Mouse (Mus musculus): Measurements from ENCODE around the gene Ano1.
A peak's percentile ranks its signal among the peaks of the same experiment; 100 is the strongest.

Ano1 gene

DNA sequence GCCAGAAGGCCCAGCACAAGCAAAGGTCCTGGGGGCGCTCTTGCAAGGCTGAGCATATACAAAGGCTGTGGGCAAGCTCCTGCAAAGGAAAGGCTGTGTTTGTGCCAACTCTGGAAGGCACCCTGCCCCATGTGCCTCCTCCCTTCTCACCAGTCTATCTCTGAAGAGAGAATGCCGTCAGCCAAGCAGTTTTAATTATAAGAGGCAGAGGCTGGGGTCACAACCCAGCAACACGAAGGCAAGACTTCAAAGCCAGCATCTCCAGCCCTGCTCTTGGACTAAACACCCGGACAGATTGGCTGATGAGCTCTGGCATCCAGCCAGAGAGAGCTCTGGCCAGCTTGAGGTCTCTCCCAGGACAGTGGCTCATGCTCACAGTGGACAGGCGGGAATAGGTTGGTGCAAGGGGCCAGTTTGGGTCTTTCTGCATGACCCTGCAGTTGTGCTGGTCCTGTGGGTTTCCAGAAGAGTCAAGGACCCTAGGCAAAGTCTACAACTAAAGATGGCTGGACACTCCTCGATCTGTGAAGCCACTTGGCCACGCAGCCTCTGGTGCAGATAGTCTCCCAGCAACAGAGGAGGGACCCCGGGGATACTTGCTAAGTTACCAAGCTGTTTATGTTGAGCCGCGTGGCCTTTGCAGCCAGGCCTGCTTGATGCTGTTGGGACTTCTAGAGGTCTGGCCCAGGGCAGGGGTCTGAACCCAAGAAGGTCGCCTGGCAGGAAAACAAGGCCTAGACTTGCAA is 12.9 kb upstream of the Ano1 start:
- no peak for DNase-seq (ENCODE audit: low spot score)

DNA sequence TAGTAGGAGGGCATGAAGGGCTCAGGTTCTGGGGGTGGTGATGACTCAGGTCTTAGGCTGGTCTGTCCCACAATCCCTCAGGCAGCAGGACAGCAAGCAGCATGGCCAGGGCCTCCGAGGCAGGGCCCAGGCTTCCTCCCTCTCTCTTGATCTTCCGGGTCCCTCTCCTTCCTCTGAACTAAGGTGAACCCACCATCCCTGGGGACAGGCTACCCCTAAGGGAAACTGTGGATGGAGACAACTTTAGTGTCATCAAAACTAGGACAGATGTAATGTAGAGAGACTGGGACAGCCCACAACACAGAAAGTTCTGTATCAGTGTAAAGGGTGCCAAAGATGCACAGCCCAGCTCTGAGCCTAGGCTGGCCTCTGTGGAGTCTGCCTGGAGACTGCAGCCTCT is 12.2 kb upstream of the Ano1 start:
- no peak for DNase-seq (ENCODE audit: low spot score)

DNA sequence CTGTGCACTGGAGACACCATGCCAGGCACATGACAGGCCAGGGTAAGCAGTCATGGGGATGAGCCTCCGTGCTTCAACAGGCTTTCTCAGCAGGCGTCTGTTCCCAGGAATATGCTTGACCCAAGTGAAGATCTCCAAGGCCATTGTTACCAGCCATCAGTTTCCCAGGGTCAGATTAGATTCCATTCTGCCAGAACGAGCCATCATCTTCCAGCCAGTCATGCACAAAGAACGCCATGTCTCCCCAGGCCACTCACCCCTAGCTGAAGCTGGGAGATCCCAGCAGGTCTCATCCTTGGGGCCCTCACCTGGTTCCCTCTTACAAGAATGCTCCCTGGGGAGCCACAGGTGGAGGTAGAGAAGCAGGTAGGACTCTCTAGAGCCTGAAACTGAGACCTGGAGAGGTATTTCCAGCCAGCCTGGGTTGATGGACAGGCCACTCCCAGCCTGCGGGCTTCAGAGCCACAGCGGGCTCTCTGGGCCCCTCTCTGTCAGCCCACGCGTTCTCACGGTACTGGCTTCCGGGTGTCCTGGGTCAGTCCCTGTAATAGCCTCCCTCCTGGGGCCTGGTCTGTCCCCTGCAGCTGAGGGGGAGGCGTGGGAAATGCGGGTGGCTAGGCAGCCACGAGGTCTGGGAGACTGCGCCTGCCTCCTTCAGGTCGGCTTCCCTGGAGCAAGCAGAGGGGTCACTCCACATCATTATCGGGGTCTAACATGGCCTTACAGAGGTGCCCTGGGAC is 10.9 kb upstream of the Ano1 start:
- no peak for DNase-seq (ENCODE audit: low spot score)

DNA sequence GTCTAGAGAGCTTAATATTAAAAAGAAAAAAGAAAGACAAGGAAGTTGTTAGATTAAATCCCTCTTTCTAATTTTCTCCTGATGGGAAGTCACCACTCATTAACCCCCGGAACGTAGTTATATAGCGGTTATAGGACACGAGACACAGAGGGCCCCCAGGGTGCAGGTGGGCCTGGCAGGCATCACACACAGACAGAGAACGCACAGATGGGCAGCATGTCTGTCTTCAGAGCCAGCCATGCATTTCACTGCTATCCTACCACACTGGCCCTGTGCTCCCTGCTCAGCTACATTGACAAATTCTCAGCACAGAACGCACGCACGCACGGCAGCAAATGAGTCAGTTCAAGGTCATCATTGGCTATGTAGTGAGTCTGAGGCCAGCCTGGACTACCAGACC is 8.5 kb upstream of the Ano1 start:
- no peak for DNase-seq (ENCODE audit: low spot score)

DNA sequence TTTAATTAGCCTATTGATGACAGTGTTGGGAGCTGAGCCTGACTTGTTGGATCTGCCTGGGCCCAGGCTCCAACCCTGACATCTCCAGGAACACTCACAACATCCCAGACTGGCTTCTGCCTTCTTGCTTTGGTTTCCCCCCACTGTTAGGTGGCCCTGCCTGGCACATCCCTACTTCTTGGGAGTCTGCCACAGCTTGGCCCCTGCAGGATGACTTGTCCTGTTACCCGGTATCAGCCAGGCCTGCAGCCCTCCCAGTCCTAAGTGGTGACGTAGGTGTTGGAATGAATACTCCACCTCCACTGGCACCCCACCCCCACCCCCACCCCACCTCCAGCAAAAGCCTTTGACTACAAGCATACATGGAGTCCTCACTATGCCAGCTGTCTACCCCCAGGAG is 7.7 kb upstream of the Ano1 start:
- DNase-seq (ENCODE audit: low spot score), result no peak

DNA sequence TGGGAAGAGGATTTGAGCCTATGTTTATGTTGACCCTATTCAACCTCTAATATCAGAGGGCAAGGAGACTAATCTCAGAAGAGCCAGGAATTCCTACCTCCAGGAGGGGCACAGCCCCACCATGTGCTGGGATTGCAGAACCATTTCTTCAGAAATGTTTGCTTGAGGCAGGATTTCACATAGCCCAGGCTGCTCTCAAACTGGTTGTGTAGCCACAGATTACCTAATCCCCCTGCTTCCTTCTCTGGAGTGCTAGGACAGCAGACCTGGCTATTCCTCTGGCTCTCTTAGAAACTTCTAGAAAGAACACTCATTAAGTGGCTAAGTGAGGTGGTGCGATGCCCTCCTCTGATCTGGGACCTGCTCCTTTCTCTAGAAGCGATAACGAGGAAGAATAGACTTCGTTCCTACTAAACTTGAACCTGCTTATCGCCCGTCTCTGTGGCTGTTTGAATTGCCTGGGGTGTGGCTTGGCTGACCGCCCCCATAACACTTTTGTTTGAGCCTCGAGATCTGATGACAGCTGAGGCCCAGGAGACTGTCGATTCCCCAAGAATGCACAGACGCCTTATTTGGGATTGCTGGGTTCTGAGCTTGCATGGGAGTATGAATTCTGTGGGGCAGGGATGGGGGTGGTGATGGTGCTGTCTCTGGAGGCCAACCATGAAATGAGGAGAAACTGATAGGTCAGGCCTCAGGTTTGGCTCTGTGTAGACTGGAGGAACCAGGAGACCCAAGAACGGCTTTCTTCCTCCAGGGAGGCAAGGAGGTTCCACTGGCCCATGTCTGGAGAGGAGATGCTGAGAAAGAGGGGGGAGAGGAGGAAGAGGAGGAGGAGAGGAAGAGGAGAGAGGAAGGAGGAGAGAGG is 4.0 kb upstream of the Ano1 start:
- no peak for DNase-seq (ENCODE audit: low spot score)

DNA sequence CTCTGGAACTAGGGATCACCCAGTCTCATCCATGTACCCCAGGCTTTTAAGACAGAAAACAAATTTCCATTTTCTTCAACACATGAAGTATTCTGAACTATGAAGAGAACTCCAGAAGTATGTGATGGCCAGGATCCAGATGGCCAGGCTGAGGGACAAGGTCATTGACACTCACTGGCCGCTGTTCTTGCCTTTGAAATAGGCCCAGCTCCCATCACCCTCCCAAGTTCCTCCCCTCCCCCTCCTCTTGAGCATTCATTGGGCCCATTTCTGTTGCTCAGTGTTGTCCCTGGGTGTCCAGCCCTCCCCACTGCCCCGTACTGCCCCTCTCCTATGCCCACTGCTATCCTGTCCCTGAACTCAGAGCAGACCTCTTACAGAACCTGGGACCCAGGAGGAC is 2.9 kb upstream of the Ano1 start:
- DNase-seq (ENCODE audit: low spot score), result no peak

DNA sequence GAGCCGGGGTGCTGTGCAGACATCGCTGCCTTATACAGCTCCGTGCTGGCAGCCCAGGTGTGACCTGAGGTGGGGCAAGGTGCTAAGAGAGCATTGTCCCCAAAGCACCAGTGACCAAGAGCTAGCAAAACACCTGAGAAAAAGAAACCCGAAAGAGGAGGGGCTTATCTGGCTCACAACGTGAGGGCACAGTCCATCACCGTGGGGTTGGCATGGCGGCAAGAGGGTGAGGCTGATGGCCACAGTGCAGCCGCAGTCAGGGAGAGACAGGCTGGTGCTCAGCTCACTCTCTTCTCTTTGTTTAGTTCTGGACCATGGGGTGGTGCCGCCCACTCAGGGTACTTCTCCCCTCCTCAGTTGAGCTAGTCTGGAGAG is 1.9 kb upstream of the Ano1 start:
- DNase-seq (ENCODE audit: low spot score), result no peak

DNA sequence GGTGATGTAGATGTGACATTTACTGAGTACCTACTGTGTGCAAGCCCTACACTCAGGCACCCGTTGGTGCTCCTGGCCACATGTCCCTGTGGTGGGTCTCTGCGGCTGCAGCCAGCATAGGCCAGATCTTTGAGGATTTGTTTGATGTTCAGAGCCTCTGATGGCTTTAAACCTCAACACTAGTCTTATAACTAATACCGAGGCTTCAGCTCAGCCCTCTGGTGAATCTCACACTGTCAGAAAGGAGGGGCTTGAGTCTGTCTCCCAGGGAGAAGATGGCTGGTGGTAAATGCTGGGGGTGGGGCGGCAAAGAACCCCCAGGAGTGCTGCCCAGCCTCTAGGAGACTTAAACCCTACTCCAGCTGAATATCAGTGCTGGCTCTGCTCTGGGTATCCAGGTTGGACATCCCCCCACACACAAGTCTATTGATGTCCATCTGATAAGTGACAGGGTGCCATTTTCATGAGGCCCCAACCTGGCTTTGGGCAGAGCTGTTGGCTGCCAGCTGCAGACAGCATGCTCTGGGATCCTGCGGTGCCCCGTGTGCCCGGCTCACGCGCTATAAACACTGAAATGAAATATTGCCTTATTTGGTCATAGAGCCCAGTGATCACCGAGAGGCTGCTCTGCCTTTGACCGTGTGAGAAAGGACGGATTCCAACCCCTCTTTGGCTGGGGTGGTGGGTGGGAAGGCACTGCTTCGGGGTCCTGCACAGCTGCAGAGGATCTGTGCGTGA is 1.3 kb upstream of the Ano1 start:
- DNase-seq (ENCODE audit: low spot score), result no peak

DNA sequence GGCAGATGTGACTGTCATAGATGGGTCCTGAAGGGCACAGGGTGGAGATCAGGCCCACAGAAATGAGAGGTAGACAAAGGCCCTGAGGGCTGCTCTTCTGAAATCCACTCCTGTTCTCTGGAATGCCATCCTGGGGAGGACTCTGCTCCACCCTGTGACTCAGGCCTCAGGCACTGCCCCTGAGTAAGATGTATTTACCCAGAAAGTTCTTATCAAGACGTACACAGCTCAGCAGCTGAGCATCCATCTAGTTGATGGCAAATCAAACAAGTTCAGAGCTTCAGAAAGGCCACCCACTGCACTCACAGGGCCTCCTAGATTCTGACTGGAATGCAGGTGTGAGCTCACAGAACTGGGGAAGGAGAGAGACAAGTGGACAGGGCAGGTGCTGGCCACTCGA is 4.0 kb downstream of the Ano1 start:
- peak; percentile 59 for DNase-seq (ENCODE audit: low spot score)

DNA sequence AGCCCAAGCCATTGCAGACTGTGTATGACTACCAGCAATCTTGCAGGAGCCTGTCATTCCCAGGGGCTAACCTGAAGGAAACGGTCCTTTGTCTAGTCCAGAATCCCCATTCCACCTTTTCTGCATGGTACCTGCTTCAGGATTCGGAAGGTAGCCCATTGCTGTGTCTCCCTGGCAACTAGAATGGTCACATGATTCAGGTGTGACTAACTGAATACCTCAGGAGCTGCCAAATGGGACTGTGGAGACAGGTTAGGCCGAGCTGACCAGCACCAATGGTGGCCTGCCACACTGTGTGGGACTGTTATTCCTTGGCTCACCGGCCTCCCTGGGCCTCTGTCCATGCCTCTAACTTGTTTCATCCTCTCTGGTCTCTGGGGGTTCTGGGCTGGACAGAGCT is 5.3 kb downstream of the Ano1 start:
- DNase-seq (ENCODE audit: low spot score), result no peak

DNA sequence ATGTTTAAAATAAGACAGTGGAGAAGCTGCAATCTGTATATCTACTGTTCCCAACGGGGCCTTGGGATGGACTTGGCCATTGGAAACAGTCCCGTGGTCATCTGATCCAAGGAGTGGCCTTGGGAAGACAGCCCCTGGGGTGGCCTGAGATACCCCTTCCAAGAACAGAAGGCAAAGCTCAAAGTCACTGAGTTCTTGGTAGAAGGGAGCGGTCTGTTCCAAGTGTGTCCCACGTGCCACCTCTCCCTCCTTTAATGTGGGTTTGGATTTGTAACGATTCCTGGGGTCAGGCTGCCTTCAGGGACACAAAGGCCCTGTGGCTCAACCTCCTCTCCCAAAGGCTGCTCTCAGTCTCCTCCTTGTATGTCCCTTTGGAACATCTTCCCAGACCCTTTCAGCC is 7.9 kb downstream of the Ano1 start:
- no peak for DNase-seq (ENCODE audit: low spot score)

DNA sequence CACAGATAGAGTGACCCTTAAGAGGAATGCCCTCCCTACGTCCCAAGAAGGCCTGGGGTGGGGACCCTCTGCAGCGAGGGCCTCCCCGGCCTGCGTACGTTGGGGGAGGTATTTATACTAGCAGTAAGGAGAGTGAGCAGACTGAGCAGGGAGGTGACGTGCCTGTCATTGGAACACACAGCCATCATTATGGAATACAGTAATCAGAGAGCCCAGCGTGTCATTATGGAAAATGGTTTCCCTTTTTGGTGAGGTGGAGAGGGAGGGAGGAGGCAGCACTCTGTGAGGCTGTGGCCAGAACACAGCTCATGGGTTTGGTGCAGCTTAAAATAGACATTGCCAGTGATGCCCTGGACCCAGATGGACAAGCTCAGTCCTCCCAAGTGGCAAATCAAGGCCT is 11.1 kb downstream of the Ano1 start:
- no peak for DNase-seq (ENCODE audit: low spot score)

DNA sequence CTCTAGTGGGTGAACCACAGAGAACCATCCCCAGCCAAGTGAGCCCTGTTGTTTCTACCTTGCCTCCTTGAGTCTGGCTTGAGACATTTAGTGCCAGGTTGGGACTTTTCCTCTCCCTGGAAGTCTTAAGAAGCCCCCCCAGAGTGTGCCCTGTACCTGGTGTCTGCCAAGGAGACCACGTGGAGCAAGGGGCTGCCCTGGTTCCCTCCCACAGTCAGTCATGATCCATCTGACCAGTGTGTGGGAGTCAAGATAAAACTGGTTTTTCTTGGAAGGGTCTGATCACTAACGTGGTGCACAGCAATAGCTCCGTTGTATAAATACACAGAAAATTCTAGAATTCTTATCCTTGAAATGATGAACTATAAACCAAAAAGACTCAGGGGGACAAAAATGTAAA is 12.0 kb downstream of the Ano1 start:
- no peak for DNase-seq (ENCODE audit: low spot score)

DNA sequence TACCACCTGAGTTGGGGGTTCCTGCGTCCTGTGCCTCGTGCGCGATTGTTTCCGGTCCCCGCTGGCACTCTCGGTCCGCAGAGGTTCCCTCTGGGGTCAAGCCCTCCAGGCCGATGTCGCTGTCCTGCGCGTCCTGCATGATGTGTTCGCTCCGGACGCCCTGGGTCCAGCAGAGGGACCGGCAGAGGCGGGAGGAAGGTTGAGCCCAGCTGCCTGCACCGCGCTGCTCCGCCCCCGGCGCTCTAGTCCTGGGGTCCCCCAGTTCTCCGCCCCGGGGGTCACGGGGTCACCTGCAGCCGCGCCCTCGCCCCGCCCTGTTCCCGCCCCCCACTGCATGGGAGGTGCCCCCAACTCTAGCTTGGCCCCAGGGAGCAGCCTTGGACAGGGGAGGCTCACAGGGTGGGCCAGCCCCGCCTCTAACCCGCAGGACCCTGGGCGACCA is 13.4 kb downstream of the Ano1 start:
- DNase-seq (ENCODE audit: low spot score), result no peak

DNA sequence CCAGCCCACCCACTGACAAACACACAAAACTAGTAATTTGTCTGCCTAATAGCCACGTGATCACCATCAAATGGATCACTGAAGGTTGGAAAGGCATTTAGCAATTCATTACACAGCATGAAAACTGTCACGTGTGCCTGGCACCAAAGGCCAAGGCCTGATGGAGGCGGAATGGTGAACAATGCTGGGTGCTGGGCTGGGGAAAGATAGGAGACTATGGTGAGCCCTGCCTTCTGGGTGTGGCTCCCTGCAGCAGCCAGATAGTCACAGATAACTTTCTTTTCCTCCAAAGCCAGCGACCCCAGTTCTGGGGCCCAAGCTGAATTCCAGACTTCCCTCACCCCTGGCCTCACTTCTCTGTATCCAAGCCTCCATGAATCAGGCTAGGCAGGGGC is 19.9 kb downstream of the Ano1 start:
- DNase-seq (ENCODE audit: low spot score), result no peak

DNA sequence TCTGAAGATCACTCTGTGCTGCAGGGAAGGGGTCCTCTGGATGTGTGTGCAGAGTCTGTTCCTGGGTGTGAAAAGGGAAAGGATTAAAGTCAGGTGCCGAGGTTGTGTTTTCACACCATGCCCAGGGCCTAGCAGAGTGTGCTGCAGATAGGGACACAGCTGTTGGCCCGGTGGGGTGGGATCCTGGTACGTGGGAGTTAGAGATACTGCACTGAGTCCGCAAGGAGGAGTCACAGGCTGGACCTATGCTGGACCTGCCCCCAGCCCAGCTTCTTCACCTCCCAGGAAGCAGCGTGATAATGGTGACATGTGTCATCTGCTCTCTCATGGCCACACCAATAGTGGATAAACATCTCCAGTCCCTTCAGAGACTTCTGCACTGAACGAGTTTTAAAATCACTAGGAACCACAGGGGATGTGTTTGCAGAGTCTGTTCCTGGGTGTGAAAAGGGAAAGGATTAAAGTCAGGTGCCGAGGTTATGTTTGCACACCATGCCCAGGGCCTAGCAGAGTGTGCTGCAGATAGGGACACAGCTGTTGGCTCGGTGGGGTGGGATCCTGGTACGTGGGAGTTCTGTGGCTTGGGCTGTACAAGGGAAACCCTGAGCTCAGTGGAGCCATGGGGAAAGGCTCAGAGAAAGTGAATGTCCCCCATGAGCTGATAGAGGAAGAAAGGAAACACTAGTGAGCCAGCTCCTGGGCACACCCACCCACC is 20.4 kb downstream of the Ano1 start:
- DNase-seq (ENCODE audit: low spot score), result no peak

DNA sequence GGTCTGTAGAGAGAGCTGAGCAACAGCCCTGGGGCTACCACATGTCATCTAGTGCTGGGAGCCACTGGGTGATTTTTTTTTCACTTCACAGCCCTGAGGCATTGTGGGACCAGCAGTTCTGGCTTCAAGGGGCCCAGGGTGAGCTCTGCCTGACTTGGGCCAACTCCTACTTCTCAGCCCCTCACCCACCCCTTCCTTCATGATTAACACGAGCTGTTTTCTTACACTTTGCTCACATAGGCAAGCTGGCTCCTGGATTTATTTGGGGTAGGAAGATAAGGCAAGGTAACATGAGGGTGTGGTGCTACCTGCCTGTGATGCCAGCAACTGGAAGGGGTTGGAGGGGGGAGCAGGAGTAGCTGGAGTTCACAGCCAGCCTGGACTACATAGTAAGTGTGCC is 27.5 kb downstream of the Ano1 start:
- no peak for DNase-seq (ENCODE audit: low spot score)

DNA sequence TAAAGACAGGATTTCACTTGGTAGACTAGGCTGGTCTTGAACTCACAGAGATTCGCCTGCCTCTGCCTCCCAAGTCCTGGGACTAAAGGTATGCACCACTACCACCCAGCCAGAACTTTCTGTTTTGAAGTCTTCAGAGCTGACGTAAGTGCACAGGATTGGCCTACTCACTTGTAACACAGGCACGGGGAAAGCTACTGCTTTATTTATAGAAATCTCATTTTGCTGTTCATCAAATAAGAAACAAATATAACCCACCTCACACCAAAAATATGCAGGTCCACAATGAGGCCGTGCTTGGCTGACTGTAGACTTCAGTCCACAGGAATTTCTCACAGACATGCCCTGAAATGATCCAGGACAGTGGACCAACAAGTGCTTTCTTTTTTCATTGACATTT is 31.8 kb downstream of the Ano1 start:
- DNase-seq (ENCODE audit: low spot score), result no peak

DNA sequence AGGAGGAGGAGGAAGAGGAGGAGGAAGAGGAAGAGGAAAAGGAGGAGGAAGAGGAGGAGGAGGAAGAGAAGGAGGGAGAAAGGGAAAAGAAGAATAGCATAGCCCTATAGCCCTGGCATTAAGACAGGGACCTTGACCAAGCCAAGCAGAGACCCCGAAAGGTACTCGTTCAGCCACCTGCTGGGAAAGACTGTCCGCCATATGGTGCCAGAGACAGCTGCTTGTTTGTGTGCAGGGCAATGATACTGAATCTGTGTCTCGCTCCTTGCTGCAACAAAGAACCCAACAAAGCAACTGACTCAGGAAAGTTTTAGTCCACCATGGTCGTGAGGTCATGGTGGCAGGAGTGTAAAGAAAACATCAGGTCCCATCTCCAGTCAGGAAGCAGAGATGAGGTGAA is 34.0 kb downstream of the Ano1 start:
- DNase-seq (ENCODE audit: low spot score), result no peak

DNA sequence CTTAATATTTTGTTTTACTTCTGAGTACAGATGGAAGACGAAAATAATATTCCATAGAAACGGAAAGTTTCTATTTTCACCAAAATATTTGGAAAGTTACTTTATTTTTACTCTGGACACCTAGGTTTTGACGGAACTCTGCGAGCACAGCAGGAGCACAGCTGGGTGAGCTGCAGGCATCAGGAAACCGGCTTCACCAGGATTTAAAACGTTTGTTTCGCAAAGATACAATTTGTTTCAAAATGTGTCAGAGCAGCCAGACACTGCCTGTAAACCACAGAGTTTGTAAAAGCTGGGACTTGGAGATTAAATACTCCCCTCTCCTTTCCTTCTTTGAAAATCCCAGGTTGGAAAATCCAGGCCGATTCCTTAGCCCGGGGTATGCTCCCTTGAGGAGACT is 53.9 kb downstream of the Ano1 start:
- no peak for DNase-seq (ENCODE audit: low spot score)

Data from urinary bladder, postnatal 14 days (tissue).